Mouse (Mus musculus): ENCODE measurements around the gene Nsun7. TPM values are rescaled to one million over a fixed set of nuclear protein-coding genes. Genes with fewer than 3 reads are reported as not detected.

Gene Nsun7
- polyA plus RNA-seq, 1 experiment from 2014 or later: 0.18 TPM

DNA sequence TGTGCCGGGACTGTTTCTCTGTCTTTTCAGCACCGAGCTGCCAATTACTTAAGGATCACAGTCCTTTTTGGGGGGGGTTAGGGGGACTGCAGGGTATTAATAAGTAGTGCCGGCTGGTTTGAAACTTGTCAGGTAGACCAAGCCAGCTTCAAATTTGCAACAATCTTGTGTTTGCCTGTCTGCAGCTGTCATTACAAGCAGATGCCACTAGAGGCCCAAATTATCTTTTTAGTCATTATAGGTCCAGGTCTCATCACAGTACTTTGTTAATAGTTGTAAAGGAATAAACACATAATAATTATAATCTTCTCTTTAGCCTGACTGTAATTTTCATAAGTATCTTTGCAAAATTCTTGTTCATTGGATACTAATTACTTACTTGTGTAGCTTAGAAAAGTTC lies 14.7 kb downstream of the Nsun7 start:
- no peak for DNase-seq (ENCODE audit: low spot score)

DNA sequence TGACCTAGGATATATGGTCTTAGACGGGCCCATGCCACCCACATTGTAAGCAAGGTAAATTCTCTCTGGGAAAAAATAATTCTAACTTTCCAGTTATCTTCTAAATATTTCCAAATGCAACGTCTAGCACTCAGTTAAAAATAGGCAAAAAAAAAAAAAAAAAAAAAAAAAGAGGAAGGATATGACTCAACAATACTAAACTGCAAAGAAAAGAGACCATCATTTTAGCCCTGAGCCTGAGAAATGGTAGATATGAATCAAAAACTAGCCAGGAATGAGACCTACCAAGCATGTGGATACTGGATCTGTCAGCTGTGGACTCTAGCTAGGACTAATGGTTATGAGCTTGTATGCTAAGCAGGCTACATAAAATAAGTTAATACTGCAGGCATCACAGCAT lies 20.0 kb downstream of the Nsun7 start:
- DNase-seq (ENCODE audit: low spot score): no peak

DNA sequence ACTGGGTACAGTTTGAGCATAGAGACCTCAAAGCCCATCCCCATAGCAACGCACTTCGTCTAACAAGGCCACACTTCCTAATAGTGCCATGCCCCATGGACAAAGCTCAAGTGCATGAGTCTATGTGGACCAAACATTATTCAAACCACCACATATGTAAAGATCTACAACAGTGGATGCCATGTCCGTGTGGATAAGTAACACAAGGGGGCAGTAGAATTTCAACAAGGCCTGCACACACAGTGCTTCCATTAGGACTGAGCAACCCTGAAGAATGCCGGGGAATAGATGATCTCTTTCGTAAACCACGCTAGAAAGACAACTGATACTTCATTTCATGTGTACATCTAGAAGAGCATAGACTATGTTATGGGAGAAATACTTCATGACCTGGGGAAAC lies 21.0 kb downstream of the Nsun7 start:
- DNase-seq (ENCODE audit: low spot score): no peak

DNA sequence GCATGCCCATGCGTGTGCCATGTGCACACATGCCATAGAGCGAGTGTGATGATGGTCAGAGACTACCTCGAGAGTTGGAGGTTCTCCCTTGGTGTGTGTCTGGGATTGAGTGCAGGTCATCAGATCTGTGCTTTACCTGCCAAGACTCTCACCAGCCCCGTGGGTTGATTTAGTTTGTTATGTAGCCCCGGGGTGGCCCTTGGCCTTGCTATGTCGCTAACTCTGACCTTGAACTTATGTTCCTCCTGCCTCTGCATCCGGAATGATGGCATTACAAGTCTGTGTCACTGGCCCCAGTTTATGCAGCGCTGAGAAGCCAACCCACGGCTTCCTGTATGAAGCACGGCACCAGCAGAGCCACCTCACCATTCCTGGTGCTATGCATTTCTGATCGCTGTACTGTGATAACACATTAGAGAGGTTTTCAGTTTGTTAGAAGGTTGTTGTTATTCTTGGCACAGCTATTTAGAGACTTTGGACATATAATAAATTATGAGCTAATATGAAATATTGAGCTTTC lies 34.5 kb downstream of the Nsun7 start:
- no peak for DNase-seq (ENCODE audit: low spot score)

DNA sequence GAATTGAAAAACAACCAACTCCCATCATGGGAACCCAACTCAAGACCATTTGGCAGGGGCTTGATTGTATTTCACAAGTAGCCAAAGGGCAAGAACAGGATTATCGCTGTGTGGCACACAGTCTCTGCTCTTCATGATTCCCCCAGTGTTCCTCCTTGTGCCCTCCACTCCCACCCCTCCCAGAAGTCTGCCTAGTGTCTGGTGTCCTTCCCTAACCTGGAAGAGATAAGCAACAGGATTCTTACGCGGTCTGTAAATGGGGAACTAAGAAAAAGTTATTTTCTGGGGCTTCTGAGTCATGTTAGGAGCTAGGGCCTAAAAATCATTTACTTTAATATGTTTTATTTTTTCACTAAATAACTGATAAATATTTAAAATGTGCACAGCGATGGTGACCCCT lies 35.3 kb downstream of the Nsun7 start:
- DNase-seq (ENCODE audit: low spot score): no peak

DNA sequence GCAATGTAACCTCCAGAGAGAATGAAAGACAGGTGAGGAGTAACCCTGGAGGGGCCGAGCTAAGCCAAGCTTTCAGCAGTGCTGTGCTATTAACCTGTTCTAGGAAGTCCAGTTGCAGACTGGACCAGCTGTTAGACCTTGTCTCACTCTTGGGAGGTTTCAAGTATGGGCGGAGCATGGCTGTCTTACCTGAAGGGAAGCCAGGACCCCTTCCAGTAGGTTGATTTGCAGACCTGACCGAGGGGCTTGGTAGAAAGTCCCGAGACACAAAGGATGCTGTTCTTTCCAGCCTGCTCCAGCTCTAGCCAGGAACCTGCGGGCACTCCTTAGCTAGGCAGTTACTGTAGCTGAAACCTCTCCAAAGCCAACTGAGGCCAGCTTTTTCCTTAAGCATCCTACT lies 36.4 kb downstream of the Nsun7 start:
- DNase-seq (ENCODE audit: low spot score): no peak

DNA sequence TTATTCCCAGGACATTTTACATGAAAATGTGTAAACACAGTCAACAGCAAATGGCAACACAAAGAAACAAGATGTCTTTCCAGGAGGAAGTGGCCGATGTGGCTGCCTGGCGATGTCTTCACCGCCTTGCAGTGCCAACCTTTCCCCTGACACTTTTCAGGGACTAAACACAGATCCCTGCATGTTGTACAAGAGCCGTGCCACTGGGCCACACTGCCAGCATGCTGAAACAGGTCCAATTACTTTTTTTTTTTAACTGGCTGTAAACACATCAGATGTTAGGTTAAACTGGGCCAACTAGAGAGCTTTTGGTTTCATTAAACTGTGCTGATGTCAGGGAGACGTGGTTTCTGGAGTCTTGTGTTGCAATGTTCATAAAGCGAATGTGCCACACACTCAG lies 39.2 kb downstream of the Nsun7 start:
- no peak for DNase-seq (ENCODE audit: low spot score)

DNA sequence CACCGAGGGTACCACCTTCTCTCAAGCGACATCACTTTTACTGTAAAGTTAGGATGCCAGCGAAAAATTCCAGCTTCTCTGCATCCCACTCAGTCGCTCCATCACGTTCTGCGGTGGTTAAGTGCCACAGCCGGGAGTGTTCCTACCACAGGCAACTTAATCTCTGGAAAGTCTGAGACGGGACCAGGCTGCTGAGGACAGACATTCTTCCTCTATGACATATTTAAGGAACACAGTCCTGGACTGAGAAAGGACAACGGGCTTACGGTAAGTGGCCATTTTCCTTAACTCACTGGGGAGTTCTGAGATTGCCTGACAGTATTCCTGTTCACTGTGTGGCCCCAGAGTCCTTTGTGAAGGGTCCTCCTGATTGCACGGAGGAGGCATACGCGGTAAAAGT lies 40.9 kb downstream of the Nsun7 start:
- DNase-seq (ENCODE audit: low spot score): no peak

DNA sequence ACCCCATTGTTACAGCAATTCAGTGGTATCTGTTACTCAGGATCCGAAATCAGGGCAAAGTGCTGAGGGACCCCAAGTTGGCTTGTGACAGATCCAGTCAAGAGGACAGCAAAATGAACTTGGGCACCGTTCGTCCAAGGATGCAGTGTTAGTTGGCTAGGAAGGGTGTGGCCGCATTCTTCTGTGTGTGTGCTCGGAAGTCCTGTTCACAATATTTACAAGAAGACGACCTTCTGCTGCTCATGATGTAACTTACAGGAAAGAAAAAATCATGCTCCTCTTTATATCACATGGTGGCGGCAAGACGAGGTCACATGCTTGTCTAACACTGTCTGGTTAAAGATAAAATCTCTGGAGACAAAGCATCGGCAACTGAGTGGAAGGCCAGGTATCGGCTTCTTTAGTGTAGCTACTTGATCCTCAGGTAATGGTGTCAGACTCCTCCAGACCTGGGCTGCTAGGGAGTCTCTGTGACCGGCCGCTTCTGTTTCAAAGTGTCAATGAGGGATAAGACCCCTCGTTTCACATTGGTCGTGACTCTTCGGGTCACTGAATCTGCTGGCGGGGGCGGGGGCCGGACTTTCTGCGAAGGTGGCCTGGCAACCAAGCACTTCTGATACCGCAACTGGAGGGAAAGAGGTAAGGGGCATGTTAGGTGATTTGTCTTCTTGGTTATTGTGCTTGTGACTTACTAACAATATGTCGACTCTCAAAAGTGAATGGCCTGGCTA lies 42.6 kb downstream of the Nsun7 start:
- DNase-seq (ENCODE audit: low spot score): no peak

DNA sequence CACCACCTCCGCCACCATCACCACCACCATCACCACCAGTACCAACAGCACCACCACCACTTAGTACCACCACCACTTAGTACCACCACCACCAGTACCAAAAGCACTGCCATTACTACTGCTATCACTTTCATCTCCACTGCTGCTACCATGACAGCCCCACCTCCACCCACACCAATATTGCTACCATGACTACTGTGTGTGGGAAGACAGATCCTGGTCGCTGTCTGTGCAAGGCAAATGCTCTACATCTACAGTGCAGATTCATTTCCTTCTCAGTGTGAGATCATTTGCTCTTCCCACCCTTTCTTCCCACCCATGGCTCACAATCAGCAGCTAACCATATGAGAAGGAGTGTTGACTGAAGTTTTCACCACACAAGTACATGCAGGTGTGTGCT lies 43.2 kb downstream of the Nsun7 start:
- no peak for DNase-seq (ENCODE audit: low spot score)

DNA sequence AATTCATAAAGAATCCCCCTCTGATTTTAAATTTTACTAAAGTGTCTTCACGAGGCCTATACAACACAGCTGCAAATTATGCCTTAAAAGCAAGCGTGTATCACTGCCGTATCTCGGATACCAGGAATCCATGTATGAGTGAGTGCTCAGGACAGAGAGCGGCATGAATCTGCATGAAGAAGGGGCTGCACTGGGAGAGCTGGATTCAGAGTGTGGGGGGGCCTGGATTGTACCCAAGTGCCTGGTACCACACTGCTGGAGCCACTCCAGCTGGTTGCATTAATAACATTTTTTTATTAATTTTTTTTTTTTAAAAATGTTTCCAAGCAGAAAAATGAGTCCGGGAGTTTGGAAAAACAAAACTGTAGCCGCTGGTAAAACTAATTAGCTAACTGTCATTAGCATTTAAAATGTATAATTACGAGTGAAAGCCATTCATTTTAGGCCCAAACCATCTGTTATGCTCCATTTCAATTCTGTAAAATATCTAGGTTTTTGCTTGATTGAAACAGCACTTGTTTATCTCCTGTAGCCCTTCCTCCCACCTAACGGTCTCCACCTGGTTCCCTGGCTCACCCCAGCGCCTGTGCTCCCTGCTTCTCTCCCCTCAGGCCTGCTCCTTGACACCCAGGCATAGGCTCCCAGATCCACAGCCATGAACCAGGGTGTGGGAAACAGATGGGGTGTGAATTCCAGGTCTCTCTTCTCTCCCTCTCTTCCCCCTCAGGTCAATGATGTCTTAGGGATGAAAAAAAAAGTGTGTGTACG lies 44.8 kb downstream of the Nsun7 start:
- DNase-seq (ENCODE audit: low spot score): no peak

DNA sequence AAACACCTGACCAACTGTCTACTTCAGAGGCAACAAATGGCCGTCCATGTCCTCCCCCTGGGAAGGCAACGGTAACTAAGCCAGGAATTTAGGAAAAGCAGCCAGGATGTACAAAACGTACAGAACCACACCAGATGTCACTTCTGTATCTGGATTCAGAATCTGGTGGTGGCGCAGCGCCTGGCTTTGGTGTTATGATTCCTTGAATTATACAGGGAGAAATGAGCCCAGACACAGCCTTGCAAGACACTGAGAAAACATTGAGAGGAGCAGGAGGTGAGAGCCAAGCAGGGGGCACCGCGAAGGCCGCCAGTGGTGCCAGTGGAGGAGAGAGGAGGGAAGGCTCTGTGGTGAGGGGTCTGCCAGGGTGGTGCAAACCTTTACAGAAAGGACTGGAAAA lies 45.8 kb downstream of the Nsun7 start:
- DNase-seq (ENCODE audit: low spot score): no peak

DNA sequence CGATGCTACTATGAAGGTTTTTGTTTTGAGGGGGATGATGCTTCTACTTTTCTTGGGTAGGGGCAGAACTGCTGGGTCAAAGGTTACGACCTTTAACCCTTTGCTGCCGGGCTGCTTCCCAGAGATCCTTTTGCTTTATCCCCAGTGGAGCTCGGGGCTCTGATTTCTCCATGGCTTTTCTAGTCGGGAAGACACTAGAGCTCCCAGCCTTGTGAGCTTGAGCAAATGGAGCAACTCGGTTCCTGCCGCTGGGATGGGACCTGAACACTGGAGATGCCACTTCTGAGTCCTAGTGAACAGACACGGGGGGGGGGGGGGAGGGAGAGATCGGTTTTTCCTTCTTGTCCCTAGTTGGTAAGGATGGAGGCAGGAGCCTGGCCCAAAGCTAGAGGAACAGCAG lies 50.6 kb downstream of the Nsun7 start:
- no peak for DNase-seq (ENCODE audit: low spot score)

DNA sequence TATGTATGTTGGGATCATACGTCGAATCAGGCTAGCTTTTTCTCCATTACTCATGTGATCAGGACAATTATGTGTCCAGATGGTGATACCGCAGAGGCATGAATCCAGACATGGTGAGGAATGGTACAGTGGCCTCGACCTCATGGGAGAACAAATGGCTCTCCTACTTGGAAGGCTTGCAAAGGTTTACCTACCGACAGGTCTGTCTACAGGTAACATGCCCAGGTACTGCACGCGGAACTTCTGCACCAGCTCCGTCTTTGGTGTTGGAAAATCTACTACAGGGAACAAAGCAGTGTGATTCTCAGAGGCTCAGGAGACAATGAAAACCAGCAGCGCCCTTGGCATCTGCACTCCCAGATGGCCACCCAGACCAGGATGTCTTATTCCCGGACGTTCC lies 51.1 kb downstream of the Nsun7 start:
- no peak for DNase-seq (ENCODE audit: low spot score)

DNA sequence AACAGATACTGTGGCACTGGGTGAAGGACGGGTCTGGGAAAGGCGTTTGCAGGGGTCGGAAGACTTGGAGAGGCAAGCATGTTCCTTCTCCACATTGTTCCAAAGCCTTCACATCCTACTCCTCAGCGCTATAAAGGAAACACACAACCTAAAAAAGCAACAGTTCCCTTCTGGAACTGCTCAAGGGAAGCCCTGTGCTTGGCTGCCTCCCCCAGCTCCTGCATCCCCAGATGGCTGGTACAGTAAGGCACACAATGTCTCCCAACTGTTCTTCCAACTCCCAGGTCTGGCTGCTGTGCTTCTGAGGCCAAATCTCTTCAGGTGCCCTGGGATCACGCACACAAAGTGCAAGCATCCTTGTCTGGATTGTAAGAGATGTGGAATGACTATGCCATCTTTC lies 56.1 kb downstream of the Nsun7 start:
- DNase-seq (ENCODE audit: low spot score): no peak

DNA sequence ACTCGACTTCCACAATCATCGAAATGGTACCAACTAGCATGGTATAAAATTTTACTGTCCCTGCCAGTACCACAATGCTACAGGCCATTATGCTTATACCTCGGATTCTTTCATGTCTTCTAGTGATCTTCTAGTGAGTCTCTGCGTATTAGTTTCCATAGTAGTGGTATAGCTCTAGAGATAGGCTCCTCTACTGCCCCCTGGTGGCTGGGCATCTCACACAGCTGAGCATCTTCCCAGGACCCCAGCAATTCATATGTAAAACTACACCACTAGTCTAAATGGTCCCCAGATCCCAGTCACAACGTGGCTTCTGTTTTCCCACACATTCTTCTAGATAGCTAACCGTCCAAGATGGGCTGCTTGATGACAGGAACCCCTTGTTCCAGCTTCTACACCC lies 59.6 kb downstream of the Nsun7 start:
- DNase-seq (ENCODE audit: low spot score): peak; percentile 72

DNA sequence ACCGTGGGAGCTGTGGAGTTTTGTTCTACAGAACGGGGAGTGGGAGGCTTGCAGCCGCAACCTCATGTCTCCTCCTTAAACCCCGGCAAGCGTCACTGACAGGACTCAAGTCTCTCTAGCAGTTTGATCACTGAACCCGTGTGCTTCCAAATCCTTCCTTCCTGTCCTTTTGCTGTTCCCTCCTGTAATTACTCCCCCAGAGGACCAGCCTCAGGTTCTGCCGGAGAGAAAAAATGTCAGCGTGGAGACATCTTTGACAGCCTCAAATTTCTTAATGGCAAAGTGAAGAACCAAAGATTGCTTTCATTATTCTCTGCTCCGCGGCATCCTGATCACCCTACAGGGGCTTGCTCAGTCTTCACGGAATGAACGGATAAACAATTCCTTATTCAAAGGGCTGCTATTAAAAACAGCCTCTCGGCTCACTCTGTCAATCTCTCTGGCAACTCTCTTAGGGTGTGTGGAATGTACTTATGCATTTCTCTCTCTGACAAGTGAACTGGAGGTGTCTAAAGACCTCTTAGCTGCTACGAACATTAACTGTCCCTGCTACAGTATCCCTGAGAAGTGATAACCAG lies 60.2 kb downstream of the Nsun7 start:
- DNase-seq (ENCODE audit: low spot score): no peak

DNA sequence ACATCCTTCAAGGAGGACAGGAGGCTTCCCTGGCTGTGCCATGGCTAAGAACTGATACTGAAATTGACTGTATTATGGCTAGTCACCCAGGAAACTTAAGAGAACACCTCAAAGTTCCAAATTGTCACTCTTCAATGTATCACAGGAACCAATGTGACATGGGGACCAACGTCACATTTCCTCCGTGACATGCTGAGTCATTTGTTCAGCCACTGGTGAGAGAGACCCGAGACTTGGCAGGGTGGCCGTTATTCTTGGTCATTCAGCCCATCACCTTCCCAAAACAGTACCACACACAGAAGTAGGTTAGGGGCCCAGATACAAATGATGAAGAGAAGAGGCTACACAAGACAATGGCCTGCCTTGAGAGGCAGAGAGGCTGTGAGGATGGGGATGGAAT lies 63.4 kb downstream of the Nsun7 start:
- DNase-seq (ENCODE audit: low spot score): no peak

DNA sequence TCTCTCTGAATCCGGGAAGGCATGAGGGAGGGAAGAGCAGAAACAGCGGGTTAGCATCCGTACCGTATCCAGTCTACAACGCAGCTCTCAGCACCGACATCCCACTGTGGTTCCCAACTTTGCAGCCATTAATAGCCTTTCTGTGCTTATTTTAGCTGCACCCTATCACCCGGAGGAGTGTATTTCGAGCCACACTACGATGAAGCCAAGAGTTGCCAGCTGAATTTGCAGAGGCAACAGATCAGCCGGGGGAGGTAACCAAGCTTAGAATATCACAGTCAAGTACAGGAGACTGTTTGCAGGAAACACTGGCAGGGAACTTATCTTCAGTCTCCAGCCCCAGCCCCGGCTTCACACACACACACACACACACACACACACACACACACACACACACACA lies 63.9 kb downstream of the Nsun7 start:
- no peak for DNase-seq (ENCODE audit: low spot score)

DNA sequence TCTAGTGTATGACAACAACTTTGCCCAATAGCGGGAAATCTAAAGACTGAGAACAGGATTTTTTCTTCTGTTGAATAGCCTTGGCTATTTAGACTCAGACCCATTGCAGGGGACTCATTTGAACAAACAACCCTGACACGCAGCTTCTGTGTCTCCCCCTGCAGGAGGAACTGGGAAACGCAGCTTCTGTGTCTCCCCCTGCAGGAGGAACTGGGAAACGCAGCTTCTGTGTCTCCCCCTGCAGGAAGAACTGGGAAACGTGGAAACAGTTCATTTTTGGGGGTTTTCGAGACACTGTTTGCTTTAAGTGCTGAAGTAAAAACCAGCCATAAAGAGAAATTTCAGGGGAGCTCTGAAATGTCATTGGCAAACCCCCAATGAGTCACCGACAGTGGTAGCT lies 66.7 kb downstream of the Nsun7 start:
- no peak for DNase-seq (ENCODE audit: low spot score)

DNA sequence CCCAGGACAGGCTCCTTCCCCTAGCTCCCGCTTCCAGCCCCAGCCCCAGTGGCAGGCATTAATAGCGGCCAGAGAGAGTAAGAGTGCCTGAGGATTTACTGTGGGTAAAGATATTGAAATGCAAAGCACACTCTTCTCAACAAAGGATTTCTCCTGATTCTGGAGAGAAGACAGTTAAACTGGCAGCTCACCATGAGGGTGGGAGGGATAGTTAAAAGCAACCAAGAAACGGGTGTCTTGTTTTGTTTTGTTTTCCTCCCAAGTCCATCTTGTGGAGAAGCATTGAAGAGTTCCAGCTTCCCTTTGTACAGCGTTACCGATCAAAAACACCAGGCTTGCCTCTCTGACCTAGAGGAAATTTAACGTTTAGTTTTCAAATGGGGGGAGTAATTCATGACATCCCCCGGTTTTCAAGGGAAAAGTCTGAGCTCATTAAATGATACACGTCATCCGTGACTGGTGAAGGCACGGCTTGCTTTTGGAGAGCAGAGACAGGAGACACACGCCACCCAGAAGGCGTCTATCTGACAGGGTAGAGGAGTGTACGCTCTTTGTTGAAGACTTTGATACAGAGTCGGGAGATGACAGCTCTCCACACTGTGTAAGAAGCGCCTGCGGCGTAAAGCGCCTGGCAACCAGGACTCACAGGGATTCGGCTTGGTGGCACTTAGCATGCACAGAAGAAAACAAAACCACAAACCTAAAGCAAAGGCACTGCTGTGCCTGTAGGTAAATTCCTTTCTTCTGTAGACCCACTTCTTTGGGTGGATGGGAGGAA lies 68.4 kb downstream of the Nsun7 start:
- no peak for DNase-seq (ENCODE audit: low spot score)

DNA sequence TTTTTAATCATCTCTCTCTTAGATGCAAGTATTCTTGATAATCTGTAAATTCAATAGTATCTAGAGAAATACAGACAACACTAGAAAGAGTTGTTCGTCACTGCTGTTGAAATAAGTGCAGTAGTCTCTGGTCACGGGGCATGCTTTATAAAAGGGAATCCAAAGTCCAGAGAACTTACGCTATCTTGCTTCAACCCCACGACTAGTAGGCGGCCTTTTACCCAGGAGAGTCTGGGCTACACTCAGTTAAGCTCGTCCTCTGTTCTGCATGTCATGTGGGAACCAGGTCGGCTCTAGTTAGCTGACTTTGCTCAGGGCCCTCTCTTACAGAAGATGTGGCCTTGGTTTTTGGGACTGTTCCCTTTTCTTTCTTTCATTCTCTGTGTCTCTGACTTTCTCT lies 69.1 kb downstream of the Nsun7 start:
- DNase-seq (ENCODE audit: low spot score): no peak

Measured in thymus, postnatal 0 days (tissue).